8 mouse cellular contexts compared by ENCODE assay signal in genomic region chr9:107668011-107668410, GRCm38 (mm10). TPM values are rescaled to one million over a fixed set of nuclear protein-coding genes. Genes with fewer than 3 reads are reported as not detected.
A peak's percentile ranks its signal among the peaks of the same experiment; 100 is the strongest.
DNase-seq lines count a peak whose midpoint lies in the region; ATAC-seq and TF ChIP-seq lines count a peak whose summit lies in the region.

No protein-coding gene starts in this region.

- peak; percentile 50 for DNase-seq in gastrocnemius, adult 18-20 months (ENCODE audit: low spot score)
- no peak for DNase-seq in gastrocnemius, postnatal 25 days
- DNase-seq in liver, adult 2 months (ENCODE audit: extremely low read depth, low read depth, low spot score), result peak; percentile 93
- DNase-seq in limb, embryonic 10.5 days (ENCODE audit: low spot score), result no peak
- DNase-seq in retina, embryonic 14.5 days (ENCODE audit: low spot score), result peak; percentile 31
- DNase-seq in cerebellum, adult 18-20 months, result no peak
- no peak for DNase-seq in thymus, postnatal 0 days (ENCODE audit: low spot score)

- H3K79me2 ChIP-seq in liver, adult 2 months (ENCODE audit: control insufficient read depth, insufficient read depth, low read length), result peaks cover 32% of the 10 kb centered on the region

- peaks cover 9% of the 10 kb centered on the region; the same call in 1 of the 2 replicates for H3K36me3 ChIP-seq in liver, adult 2 months (ENCODE audit: control insufficient read depth, insufficient read depth, low read length)
- no peaks in the 10 kb centered on the region for H3K36me3 ChIP-seq in liver, embryonic 12.5 days
- no peaks in the 10 kb centered on the region for H3K36me3 ChIP-seq in limb, embryonic 10.5 days

- 17% methylated on average over 8 of the region's 8 CpGs for WGBS in liver, adult 2 months
- 35% methylated on average over 8 of the region's 8 CpGs for WGBS in liver, embryonic 12.5 days (ENCODE audit: insufficient replicate concordance)
- WGBS in limb, embryonic 10.5 days, result 41% methylated on average over 8 of the region's 8 CpGs

- 0 out of 2 replicates have a peak, but pooled peaks have one; percentile 61 for TF ChIP-seq POLR2A in liver, adult 2 months (IDR thresholded peaks at IDR 0.05; ENCODE audit: extremely low read depth, insufficient read depth, low read length)

- H3K27ac ChIP-seq in liver, adult 2 months (replicated peaks; ENCODE audit: insufficient read depth, low read depth, low read length), result peak overlapping the region; percentile 96
- H3K27ac ChIP-seq in liver, embryonic 12.5 days, result no peak overlapping the region
- H3K27ac ChIP-seq in limb, embryonic 10.5 days, result no peak overlapping the region

- no peak for ATAC-seq in liver, embryonic 12.5 days

- no peak for TF ChIP-seq CTCF in liver, adult 2 months (IDR thresholded peaks at IDR 0.05; ENCODE audit: low read depth, low read length)

- H3K9ac ChIP-seq in liver, adult 2 months (ENCODE audit: low read depth, low read length), result peak overlapping the region; percentile 84
- H3K9ac ChIP-seq in liver, embryonic 12.5 days, result no peak overlapping the region

- H3K9me3 ChIP-seq in liver, embryonic 12.5 days (replicated peaks), result no peaks in the 10 kb centered on the region
- H3K9me3 ChIP-seq in limb, embryonic 10.5 days (replicated peaks), result no peaks in the 10 kb centered on the region

- no peak overlapping the region for H3K4me2 ChIP-seq in liver, embryonic 12.5 days

- H3K4me1 ChIP-seq in liver, adult 2 months (ENCODE audit: control insufficient read depth, insufficient read depth, low read length), result peaks cover 31% of the 10 kb centered on the region
- H3K4me1 ChIP-seq in liver, embryonic 12.5 days, result peaks cover 20% of the 10 kb centered on the region
- H3K4me1 ChIP-seq in limb, embryonic 10.5 days, result peaks cover 51% of the 10 kb centered on the region

- peak overlapping the region; percentile 92 for H3K4me3 ChIP-seq in liver, adult 2 months (ENCODE audit: insufficient read depth, low read depth, low read length)
- H3K4me3 ChIP-seq in liver, embryonic 12.5 days, result no peak overlapping the region
- H3K4me3 ChIP-seq in limb, embryonic 10.5 days, result peak overlapping the region; percentile 62; the same call in 1 of the 2 replicates

- H3K27me3 ChIP-seq in liver, adult 2 months (ENCODE audit: control insufficient read depth, insufficient read depth, low read length), result no peaks in the 10 kb centered on the region
- H3K27me3 ChIP-seq in liver, embryonic 12.5 days (replicated peaks), result peaks cover 90% of the 10 kb centered on the region
- H3K27me3 ChIP-seq in limb, embryonic 10.5 days (ENCODE audit: low read depth, poor library complexity, severe bottlenecking), result peaks cover 57% of the 10 kb centered on the region

RNA-seq across cellular contexts. Expression of gene Slc38a3, which starts 1.3 kb away (rescaled TPM):
- total RNA-seq in gastrocnemius, adult 18-20 months (2021), result 10 to 100 TPM; 57.7 to 62.0 TPM
- total RNA-seq in gastrocnemius, postnatal 25 days (2021), result 10 to 100 TPM; 72.1 to 77.5 TPM
- 982 and 1,378 TPM in 2 replicates for total RNA-seq in liver, adult 2 months (2014; rRNA removed)
- polyA plus RNA-seq in liver, adult 2 months (2012; rRNA removed), result 3,567 and 4,585 TPM in 2 replicates
- 2.8 and 3.3 TPM in 2 replicates for polyA plus RNA-seq in liver, embryonic 12.5 days (2016; fragmentation: Nextera tagmentation; extraction: Ambion mirVana)
- 3.9 and 4.3 TPM in 2 replicates for polyA plus RNA-seq in limb, embryonic 10.5 days (2016; fragmentation: Nextera tagmentation; extraction: Ambion mirVana)
- 0.60 and 1.1 TPM in 2 replicates for polyA plus RNA-seq in thymus, postnatal 0 days (2015; fragmentation: Nextera tagmentation; extraction: Ambion mirVana)

RNA-seq across cellular contexts. Expression of gene Gnat1, which starts 11.5 kb away (rescaled TPM):
- total RNA-seq in gastrocnemius, adult 18-20 months (2021), result not detected
- total RNA-seq in gastrocnemius, postnatal 25 days (2021), result not detected
- total RNA-seq in liver, adult 2 months (2014; rRNA removed), result 3.2 and 6.3 TPM in 2 replicates
- 5.5 and 7.1 TPM in 2 replicates for polyA plus RNA-seq in liver, adult 2 months (2012; rRNA removed)
- polyA plus RNA-seq in liver, embryonic 12.5 days (2016; fragmentation: Nextera tagmentation; extraction: Ambion mirVana), result 1.9 and 2.4 TPM in 2 replicates
- polyA plus RNA-seq in limb, embryonic 10.5 days (2016; fragmentation: Nextera tagmentation; extraction: Ambion mirVana), result 2.6 and 3.3 TPM in 2 replicates
- 0.62 and 0.85 TPM in 2 replicates for polyA plus RNA-seq in thymus, postnatal 0 days (2015; fragmentation: Nextera tagmentation; extraction: Ambion mirVana)

RNA-seq across cellular contexts. Expression of gene Gnai2, which starts 32.8 kb away (rescaled TPM):
- total RNA-seq in gastrocnemius, adult 18-20 months (2021), result 10 to 100 TPM; 59.3 to 75.5 TPM
- total RNA-seq in gastrocnemius, postnatal 25 days (2021), result 10 to 100 TPM; 73.2 to 87.6 TPM
- 31.6 and 44.8 TPM in 2 replicates for total RNA-seq in liver, adult 2 months (2014; rRNA removed)
- polyA plus RNA-seq in liver, adult 2 months (2012; rRNA removed), result 117 and 122 TPM in 2 replicates
- 206 and 210 TPM in 2 replicates for polyA plus RNA-seq in liver, embryonic 12.5 days (2016; fragmentation: Nextera tagmentation; extraction: Ambion mirVana)
- polyA plus RNA-seq in limb, embryonic 10.5 days (2016; fragmentation: Nextera tagmentation; extraction: Ambion mirVana), result 355 and 403 TPM in 2 replicates
- polyA plus RNA-seq in thymus, postnatal 0 days (2015; fragmentation: Nextera tagmentation; extraction: Ambion mirVana), result 466 and 479 TPM in 2 replicates

RNA-seq across cellular contexts. Expression of gene Sema3f, which starts 42.3 kb away (rescaled TPM):
- total RNA-seq in gastrocnemius, adult 18-20 months (2021), result 1 to 10 TPM; 6.2 to 6.8 TPM
- 1 to 10 TPM; 5.9 to 9.7 TPM for total RNA-seq in gastrocnemius, postnatal 25 days (2021)
- total RNA-seq in liver, adult 2 months (2014; rRNA removed), result 3.5 and 4.6 TPM in 2 replicates
- 6.7 and 8.9 TPM in 2 replicates for polyA plus RNA-seq in liver, adult 2 months (2012; rRNA removed)
- polyA plus RNA-seq in liver, embryonic 12.5 days (2016; fragmentation: Nextera tagmentation; extraction: Ambion mirVana), result 3.9 and 4.2 TPM in 2 replicates
- 31.7 and 33.6 TPM in 2 replicates for polyA plus RNA-seq in limb, embryonic 10.5 days (2016; fragmentation: Nextera tagmentation; extraction: Ambion mirVana)
- 2.2 and 3.2 TPM in 2 replicates for polyA plus RNA-seq in thymus, postnatal 0 days (2015; fragmentation: Nextera tagmentation; extraction: Ambion mirVana)

RNA-seq across cellular contexts. Expression of gene Sema3b, which starts 59.0 kb away (rescaled TPM):
- total RNA-seq in gastrocnemius, adult 18-20 months (2021), result 10 to 100 TPM; 11.0 to 11.4 TPM
- 10 to 100 TPM; 18.1 to 19.4 TPM for total RNA-seq in gastrocnemius, postnatal 25 days (2021)
- total RNA-seq in liver, adult 2 months (2014; rRNA removed), result 0.13 and 0.37 TPM in 2 replicates
- polyA plus RNA-seq in liver, adult 2 months (2012; rRNA removed), result 0.68 and 0.83 TPM in 2 replicates
- 0.35 and 0.52 TPM in 2 replicates for polyA plus RNA-seq in liver, embryonic 12.5 days (2016; fragmentation: Nextera tagmentation; extraction: Ambion mirVana)
- 2.2 and 3.6 TPM in 2 replicates for polyA plus RNA-seq in limb, embryonic 10.5 days (2016; fragmentation: Nextera tagmentation; extraction: Ambion mirVana)
- 1.4 and 1.8 TPM in 2 replicates for polyA plus RNA-seq in thymus, postnatal 0 days (2015; fragmentation: Nextera tagmentation; extraction: Ambion mirVana)

Comparison
In these comparisons a context has a peak if more than half of its experiments do, and no peak if none do; other contexts are left out.
1. DNase-seq: peak in gastrocnemius, adult 18-20 months (single experiment), liver, adult 2 months (single experiment) and retina, embryonic 14.5 days (single experiment); none in gastrocnemius, postnatal 25 days (single experiment), limb, embryonic 10.5 days (single experiment), cerebellum, adult 18-20 months (0 of 2) and thymus, postnatal 0 days (single experiment).
2. RNA of gene Slc38a3, which starts 1.3 kb away (polyA plus RNA-seq): 3,567 to 4,585 TPM in liver, adult 2 months; 3.9 to 4.3 TPM in limb, embryonic 10.5 days, 2.8 to 3.3 TPM in liver, embryonic 12.5 days and 0.60 to 1.1 TPM in thymus, postnatal 0 days; every median in the first group is over 100 times any median in the second.